Mouse (Mus musculus) adrenal gland, postnatal 10 days (tissue): ENCODE data around the gene Tgds. TPM values are rescaled to one million over a fixed set of nuclear protein-coding genes. Genes with fewer than 3 reads are reported as not detected.
A peak's percentile ranks its signal among the peaks of the same experiment; 100 is the strongest.
"Not testable (repeated sequence)": the region's sequence is repeated elsewhere in the genome, so short reads cannot be mapped to it uniquely, and the experiment has no call there.

Experiments used
- DNase-seq: peaks from one replicate; pipeline ENCODE4 v3.0.0; 2021; ENCODE audit warnings: mixed read lengths
- long read RNA-seq, 2 experiments: library from polyadenylated mRNA; stranded (forward); transcript quantifications; one replicate each; pipeline ENCODE4 v2.0.0; 2021
- total RNA-seq, 2 experiments: library from RNA; stranded (reverse); gene quantifications; 2 replicates each; pipeline ENCODE4 v1.2.3; 2021

Tgds gene
- 10 to 100 TPM; 19.6 to 23.3 TPM for total RNA-seq
- long read RNA-seq, experiment 1, transcript Tgds-201 (12 exons, 1,682 nt) = major isoform, 32 of 38 reads
- long read RNA-seq, experiment 1, partial matches to known transcripts = 2 of 38 reads
- long read RNA-seq, experiment 1, other reads (novel, unspliced or antisense) = 2 of 38 reads
- long read RNA-seq, experiment 2, transcript Tgds-201 (12 exons, 1,682 nt) = major isoform, 9 of 17 reads
- long read RNA-seq, experiment 2, partial matches to known transcripts = 2 of 17 reads
- long read RNA-seq, experiment 2, other reads (novel, unspliced or antisense) = 4 of 17 reads

DNA sequence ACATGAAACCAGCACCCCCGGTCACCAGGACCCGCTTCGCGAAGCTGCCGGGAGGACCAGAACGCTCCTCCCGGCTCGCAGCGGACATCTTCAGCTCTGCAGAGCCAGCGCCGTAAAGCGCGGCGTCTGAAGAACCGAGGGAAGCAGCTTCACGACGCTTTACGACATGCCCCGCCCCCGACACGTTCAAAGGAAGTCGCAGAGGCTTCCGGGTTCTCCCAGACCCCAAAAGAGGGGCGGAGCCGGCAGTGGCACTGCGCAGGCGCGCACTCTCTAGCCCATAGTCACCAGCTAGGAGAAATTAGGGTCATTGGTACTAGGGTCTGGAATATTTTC lies at the start of gene Tgds:
TSS of gene Tgds (minus strand) at position 114 of the 336 bp plus-strand sequence.
- DNase-seq = peak; percentile 98

DNA sequence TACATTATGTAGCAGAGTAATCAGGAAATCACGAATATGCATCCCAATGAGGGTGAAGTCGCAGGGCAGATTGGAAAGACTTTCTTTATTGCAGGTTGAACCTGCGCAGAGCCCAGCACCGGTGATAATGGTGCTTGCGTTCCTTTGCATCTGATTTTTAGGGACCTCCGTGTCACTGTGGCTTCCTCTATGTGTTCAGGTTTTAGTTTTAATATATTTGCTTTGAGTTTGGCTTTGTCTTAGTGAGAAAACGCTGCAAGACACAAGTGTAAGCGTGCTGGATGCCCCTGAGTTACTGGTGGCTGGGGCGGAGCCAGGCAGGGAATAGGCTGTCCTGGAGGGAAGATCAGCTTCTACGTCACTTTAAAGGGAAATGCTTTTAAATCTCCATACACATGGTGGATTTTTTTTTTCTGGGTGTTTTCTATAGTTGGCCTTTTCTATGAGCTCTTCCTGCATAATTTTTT lies 48.2 kb upstream of the Tgds start:
- peak; percentile 56 for DNase-seq

DNA sequence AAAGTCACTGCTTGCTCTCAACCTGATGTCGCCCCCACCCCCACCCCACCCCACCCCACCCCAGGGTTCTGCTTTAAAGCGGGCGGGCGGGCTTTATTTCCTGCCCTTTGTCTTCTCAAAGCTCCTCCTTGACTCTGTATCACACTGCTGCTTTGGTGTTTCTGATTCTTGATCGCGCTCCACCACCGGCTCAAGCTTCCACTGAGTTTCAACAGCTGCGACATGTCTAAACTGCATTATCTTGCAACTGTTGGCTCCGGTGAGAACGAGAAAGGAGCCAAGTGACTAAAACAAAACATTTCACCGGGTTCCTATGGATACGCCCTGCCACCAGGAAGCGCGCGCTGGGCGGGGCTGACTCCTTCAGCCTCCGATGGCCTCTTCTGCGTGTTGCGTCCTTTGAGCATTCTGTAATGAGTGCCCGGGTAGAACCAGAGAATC lies 47.6 kb upstream of the Tgds start:
- peak; percentile 69 for DNase-seq

GRCm38 (mm10) chr14:118179701-118180100 lies 47.1 kb upstream of the Tgds start:
- DNase-seq = no peak

- no peak for DNase-seq
These were observed 46.7 kb upstream of the Tgds start for GRCm38 (mm10) chr14:118179251-118179650.

- no peak for DNase-seq
These were observed 43.1 kb upstream of the Tgds start for GRCm38 (mm10) chr14:118175694-118176085.

DNA sequence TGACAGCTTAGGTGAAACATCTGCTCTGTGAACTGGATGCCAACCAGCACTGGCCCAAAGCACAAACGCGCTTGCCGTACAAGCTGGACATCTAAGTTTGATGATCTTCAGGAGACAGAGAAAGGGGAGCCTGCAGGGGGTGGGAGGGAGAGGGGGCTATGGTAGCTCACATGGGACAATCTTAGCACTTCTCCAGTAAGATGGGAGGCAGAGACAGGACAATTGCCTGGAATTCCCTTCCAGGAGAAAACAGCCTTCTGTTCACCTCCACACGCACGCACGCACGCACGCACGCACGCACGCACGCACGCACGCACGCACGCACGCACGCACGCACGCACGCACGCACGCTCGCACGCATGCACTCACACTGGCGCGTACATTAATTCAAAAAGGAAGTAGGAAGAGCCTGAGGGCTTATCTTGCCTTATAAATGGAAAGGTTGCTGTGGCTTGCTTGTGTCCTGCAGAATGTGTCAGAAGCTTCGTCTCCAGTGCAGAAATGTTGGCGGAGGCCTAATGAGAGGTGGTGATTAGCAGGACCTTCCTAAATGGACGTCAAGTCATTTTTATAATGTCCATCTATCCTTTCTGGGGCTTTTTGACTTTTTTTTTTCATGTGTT lies 42.6 kb upstream of the Tgds start:
- DNase-seq = no peak

DNA sequence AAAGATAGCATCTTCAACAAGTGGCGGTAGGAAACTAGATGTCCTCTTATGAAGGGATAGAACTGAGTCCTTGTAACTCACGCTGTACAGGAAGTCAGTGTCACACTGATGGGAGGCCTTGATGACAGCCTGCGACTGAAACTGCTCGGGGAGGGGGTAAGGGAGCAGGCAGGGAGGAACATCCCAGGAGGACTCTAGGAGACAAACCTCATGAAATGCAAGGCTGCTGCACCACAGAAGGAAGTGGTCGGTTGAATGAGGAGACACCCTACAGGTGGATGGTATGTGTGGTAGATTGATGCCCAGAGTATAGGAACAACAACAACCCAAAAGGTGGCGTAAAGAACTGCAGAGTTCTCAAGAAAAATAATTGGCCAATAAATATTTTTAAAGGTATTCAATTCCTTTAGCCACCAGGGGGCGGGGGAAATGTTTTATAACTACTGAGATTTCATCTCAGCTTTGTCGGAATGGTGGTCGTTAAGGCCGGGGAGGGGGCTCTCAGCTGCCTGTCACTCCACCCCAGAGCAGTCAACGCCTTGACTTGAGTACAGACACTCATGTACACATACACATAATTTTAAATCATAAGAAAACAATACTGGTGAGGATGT lies 41.1 kb upstream of the Tgds start:
- DNase-seq = no peak

GRCm38 (mm10) chr14:118168776-118169175 lies 36.2 kb upstream of the Tgds start:
- no peak for DNase-seq

DNA sequence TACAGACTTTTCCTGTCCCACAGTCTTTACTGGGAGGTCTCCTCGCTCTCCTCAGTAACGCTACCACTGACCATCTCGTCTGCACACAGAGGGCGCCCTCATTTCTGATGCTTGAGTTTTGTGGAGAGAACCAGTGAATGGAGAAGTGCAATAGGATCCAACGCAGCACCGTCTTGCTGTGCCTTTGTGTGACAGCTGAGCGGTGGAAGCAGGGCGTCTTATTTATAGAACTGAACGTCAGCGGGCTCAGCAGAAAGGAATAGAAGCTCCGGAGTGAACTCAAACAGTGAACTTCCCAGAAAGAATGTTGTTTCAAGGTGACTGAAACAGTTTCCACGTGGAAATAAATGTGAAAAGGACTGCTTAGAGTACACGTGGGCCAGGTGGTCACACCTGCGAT lies 30.1 kb upstream of the Tgds start:
- DNase-seq = no peak

- no peak for DNase-seq
These were observed 29.2 kb upstream of the Tgds start for GRCm38 (mm10) chr14:118161751-118162150.

- peak; percentile 72 for DNase-seq
These were observed 24.6 kb upstream of the Tgds start for GRCm38 (mm10) chr14:118157146-118157545.

DNA sequence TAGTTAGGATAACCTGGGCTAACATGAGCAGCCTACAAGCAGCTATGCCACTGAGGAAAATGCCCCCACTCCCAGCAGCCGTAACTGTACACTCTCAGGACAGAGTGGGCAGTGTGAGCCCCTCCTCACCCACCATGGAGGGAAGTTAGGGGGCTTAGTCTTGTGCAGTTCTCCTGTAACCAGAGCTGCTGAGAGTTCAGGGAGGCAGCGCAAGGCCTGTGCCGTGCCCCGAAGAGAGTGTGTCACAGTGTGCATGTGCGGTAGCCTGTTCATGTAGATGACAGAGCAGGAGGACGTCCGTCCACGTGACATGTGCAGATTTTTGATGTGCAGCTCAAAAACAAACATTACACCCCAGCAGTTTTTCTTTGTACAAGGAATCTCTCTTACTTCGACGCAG lies 24.2 kb upstream of the Tgds start:
- DNase-seq = no peak

- DNase-seq = not testable (repeated sequence)
These were observed 23.5 kb upstream of the Tgds start for GRCm38 (mm10) chr14:118156056-118156455.

GRCm38 (mm10) chr14:118152294-118152651 lies 19.7 kb upstream of the Tgds start:
- DNase-seq = no peak

DNA sequence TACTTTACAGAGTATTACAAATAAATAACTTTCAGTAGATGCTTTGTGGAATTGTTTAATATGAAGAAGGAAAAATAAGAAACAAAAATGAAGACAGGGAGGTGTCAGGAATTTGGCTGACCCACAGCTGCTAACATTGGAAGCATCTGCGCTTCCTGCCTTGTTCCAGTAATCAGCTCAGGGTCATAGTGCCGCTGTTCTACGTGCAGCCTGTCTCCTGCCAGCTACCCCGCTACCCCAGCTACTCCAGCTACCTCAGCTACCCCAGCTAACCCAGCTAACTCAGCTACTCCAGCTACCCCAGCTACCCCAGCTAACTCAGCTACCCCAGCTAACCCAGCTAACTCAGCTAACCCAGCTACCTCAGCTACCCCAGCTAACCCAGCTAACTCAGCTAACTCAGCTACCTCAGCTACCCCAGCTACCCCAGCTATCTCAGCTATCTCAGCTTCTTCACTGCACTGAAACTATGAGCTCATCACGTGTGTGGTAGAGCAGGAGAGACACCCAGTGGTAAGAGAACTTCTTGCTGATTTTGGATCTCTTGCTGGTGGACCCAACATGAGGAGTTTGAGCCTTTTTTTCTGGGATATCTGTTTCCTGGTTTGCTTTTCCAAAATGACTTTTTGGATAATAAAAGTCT lies 19.2 kb upstream of the Tgds start:
- peak; percentile 24 for DNase-seq

DNA sequence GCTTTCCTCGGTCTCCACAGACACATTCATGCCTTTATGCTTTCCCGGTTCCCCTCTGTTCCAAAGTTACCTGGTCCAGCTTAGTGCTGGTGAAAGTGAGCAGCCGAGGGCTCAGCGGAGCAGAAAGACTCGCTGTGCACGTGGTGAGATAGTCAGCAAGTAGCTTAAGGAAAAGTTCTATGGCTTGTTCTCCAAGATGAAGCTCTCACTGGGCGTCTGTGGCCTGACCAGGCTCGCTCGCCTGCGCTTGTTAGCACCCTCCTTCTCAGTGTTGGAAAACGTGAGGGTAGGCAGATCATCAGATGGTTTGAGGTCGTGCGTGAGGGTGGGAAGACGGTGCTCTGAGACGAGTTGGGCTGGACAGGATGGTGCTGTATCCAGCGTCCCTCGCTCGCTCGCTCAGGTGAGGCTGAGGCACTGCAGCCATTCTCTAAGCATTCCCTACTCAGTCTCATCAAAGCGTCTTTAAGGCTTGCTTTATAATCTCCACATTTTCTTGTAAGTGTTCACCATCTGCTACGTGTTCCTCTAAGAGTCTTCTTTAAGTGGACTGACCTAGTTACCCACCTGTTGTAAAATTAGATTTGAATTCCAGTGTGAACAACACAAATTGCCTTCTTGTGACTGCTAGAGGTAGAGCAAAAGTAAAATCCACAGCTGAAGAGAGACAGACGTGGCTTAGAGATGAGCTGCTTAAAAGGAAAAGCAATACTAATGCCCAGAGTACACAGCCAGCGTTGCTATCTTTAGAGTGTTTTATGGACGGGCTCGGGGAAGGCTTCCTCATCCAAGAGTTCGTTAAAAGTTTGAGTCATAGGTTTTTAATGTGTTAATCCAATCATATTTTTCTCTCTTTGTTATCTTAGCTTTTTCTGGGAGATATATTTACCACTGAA lies 18.3 kb upstream of the Tgds start:
- DNase-seq = no peak

DNA sequence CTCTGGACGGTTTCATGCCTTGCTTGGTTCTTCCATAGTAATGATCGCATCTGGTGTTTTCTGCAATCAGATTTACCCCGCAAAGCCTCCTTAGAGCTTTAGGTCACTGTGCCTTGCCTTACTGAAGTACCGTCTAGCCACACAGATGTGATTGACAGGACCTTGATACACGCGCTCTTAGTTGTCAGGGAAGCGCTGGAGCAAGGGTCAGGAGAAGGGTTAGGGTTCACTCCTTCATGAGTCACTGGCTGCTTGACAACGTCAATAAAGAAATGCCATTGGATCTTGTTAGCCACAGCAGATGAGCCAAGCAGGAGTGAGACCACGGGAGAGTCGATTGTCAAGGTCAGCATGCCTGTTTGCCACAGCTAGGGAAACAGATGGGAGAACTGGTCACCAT lies 16.0 kb upstream of the Tgds start:
- DNase-seq = no peak

DNA sequence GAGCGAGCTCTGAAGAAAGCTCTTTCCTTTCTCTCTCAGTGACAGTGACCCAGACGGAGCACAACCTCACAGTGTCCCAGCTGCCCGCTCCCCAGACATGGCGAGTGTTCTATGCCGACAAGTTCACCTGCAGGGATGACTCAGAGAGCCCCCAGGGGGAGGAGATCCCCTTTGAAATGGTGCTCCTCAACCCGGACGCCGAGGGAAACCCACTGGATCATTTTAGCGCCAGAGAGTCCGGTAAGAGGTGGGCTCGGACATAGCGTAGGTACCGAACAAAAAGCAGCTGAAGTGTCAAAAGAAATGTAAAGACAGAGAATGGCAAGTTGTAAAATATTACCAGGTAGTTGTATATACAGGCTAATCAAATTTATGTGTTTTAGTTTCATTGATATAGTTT lies 15.5 kb upstream of the Tgds start:
- no peak for DNase-seq

GRCm38 (mm10) chr14:118142283-118142682 lies 9.7 kb upstream of the Tgds start:
- DNase-seq = no peak

- DNase-seq = no peak
These were observed 4.9 kb upstream of the Tgds start for GRCm38 (mm10) chr14:118137487-118137886.
